Comparison of ENCODE assay signal across 20 mouse cellular contexts in genomic region chr7:80195576-80196263, GRCm38 (mm10). TPM values are rescaled to one million over a fixed set of nuclear protein-coding genes. Genes with fewer than 3 reads are reported as not detected.
DNase-seq lines count a peak whose midpoint lies in the region; ATAC-seq and TF ChIP-seq lines count a peak whose summit lies in the region.
"Had no signal": no experiment of that assay in that cellular context is flagged by ENCODE, and none has a peak within 500 bp of the region (broad histone marks: within the 10 kb centered on the region; RNA-seq: fewer than 3 reads in every experiment).

No protein-coding gene starts in this region.

- no peak overlapping the region for H3K4me3 ChIP-seq in midbrain, embryonic 11.5 days (ENCODE audit: low read depth, low read length)
- H3K4me3 ChIP-seq in midbrain, embryonic 14.5 days (replicated peaks; ENCODE audit: low read depth, low read length): no peak overlapping the region
- H3K4me3 ChIP-seq in liver, embryonic 11.5 days (ENCODE audit: low read depth, low read length): no peak overlapping the region
- no peak overlapping the region for H3K4me3 ChIP-seq in liver, postnatal 0 days (ENCODE audit: low read depth, low read length)
- H3K4me3 ChIP-seq in intestine, postnatal 0 days (ENCODE audit: low read depth, low read length): no peak overlapping the region
- H3K4me3 ChIP-seq: embryonic facial prominence, embryonic 12.5 days; forebrain, embryonic 12.5 days; limb, embryonic 13.5 days; lung, embryonic 15.5 days had no signal

- peak; percentile 64 for DNase-seq in adrenal gland, adult 2 months
- DNase-seq in adrenal gland, adult 8-10 months: no peak
- peak; percentile 60 for DNase-seq in midbrain, embryonic 11.5 days (ENCODE audit: low spot score, missing footprints)
- DNase-seq in midbrain, embryonic 14.5 days: no peak
- no peak for DNase-seq in liver, embryonic 11.5 days (ENCODE audit: low spot score)
- no peak for DNase-seq in liver, postnatal 0 days
- no peak for DNase-seq in left cerebral cortex, adult 11 months (ENCODE audit: low spot score)
- DNase-seq: cerebellum, adult 2 months; cerebellum, postnatal 25 days; kidney, adult 8-10 months; kidney, postnatal 10 days; lung, postnatal 36 days; thymus, postnatal 4 days had no signal

- H3K4me2 ChIP-seq in midbrain, embryonic 11.5 days: no peak overlapping the region
- no peak overlapping the region for H3K4me2 ChIP-seq in midbrain, embryonic 14.5 days (ENCODE audit: low read length)
- H3K4me2 ChIP-seq in liver, embryonic 11.5 days: no peak overlapping the region
- peak overlapping the region; percentile 51 for H3K4me2 ChIP-seq in liver, postnatal 0 days (ENCODE audit: low read depth, low read length)
- no peak overlapping the region for H3K4me2 ChIP-seq in intestine, postnatal 0 days (replicated peaks; ENCODE audit: low read depth)
- H3K4me2 ChIP-seq: embryonic facial prominence, embryonic 12.5 days; forebrain, embryonic 12.5 days; heart, embryonic 11.5 days; limb, embryonic 13.5 days; lung, embryonic 15.5 days had no signal

- no peaks in the 10 kb centered on the region for H3K36me3 ChIP-seq in midbrain, embryonic 11.5 days (ENCODE audit: control insufficient read depth, insufficient read depth, low read length)
- H3K36me3 ChIP-seq in midbrain, embryonic 14.5 days (ENCODE audit: control insufficient read depth, insufficient read depth, low read length): no peaks in the 10 kb centered on the region
- 0 out of 2 replicates have a peak, but pooled peaks cover 4% of the 10 kb centered on the region for H3K36me3 ChIP-seq in liver, embryonic 11.5 days (ENCODE audit: control insufficient read depth, insufficient read depth, low read length)
- H3K36me3 ChIP-seq in liver, postnatal 0 days (replicated peaks; ENCODE audit: insufficient read depth, low read length): no peaks in the 10 kb centered on the region
- no peaks in the 10 kb centered on the region for H3K36me3 ChIP-seq in intestine, postnatal 0 days (ENCODE audit: control insufficient read depth, insufficient read depth)
- H3K36me3 ChIP-seq: embryonic facial prominence, embryonic 12.5 days; forebrain, embryonic 12.5 days; limb, embryonic 13.5 days; lung, embryonic 15.5 days had no signal

- peaks cover 48% of the 10 kb centered on the region for H3K4me1 ChIP-seq in midbrain, embryonic 11.5 days (ENCODE audit: control insufficient read depth, insufficient read depth, low read length)
- peaks cover 49% of the 10 kb centered on the region for H3K4me1 ChIP-seq in midbrain, embryonic 14.5 days (ENCODE audit: control insufficient read depth, insufficient read depth, low read length)
- H3K4me1 ChIP-seq in liver, embryonic 11.5 days (replicated peaks; ENCODE audit: control insufficient read depth, insufficient read depth, low read length): peaks cover 65% of the 10 kb centered on the region
- H3K4me1 ChIP-seq in liver, postnatal 0 days (ENCODE audit: insufficient read depth): peaks cover 70% of the 10 kb centered on the region
- H3K4me1 ChIP-seq in intestine, postnatal 0 days (replicated peaks; ENCODE audit: control insufficient read depth, insufficient read depth, low read length): peaks cover 23% of the 10 kb centered on the region

- H3K27ac ChIP-seq in midbrain, embryonic 11.5 days (ENCODE audit: low read depth, low read length): no peak overlapping the region
- no peak overlapping the region for H3K27ac ChIP-seq in midbrain, embryonic 14.5 days (replicated peaks; ENCODE audit: low read depth, low read length)
- peak overlapping the region; percentile 16; the same call in 1 of the 2 replicates for H3K27ac ChIP-seq in liver, embryonic 11.5 days (ENCODE audit: low read depth, low read length)
- H3K27ac ChIP-seq in liver, postnatal 0 days (ENCODE audit: low read depth): peak overlapping the region; percentile 86; the same call in 1 of the 2 replicates
- no peak overlapping the region; the same call in 1 of the 2 replicates for H3K27ac ChIP-seq in intestine, postnatal 0 days (ENCODE audit: low read depth, low read length)
- H3K27ac ChIP-seq: embryonic facial prominence, embryonic 12.5 days; forebrain, embryonic 12.5 days; limb, embryonic 13.5 days; lung, embryonic 15.5 days had no signal

- ATAC-seq in midbrain, embryonic 11.5 days (ENCODE audit: low FRiP score): no peak
- no peak for ATAC-seq in midbrain, embryonic 14.5 days (ENCODE audit: low FRiP score, low TSS enrichment)
- no peak for ATAC-seq in liver, embryonic 11.5 days (replicated peaks; ENCODE audit: low FRiP score)
- ATAC-seq in liver, postnatal 0 days: no peak
- no peak for ATAC-seq in intestine, postnatal 0 days

- no peak overlapping the region for H3K9ac ChIP-seq in midbrain, embryonic 11.5 days (ENCODE audit: low read length)
- H3K9ac ChIP-seq in midbrain, embryonic 14.5 days (replicated peaks; ENCODE audit: low read length): no peak overlapping the region
- H3K9ac ChIP-seq in liver, embryonic 11.5 days (ENCODE audit: low read depth, low read length): no peak overlapping the region
- H3K9ac ChIP-seq in liver, postnatal 0 days (replicated peaks): no peak overlapping the region; the same call in 1 of the 2 replicates
- no peak overlapping the region for H3K9ac ChIP-seq in intestine, postnatal 0 days (ENCODE audit: low read depth, low read length)
- H3K9ac ChIP-seq: embryonic facial prominence, embryonic 12.5 days; forebrain, embryonic 12.5 days; limb, embryonic 13.5 days; lung, embryonic 15.5 days had no signal

- TF ChIP-seq CTCF in liver, postnatal 0 days (IDR thresholded peaks at IDR 0.05; ENCODE audit: low read depth): no peak
- TF ChIP-seq CTCF in intestine, postnatal 0 days (IDR thresholded peaks at IDR 0.05; ENCODE audit: low read depth): no peak

- H3K9me3 ChIP-seq in midbrain, embryonic 11.5 days (ENCODE audit: control insufficient read depth, low read length): no peaks in the 10 kb centered on the region
- H3K9me3 ChIP-seq in midbrain, embryonic 14.5 days (ENCODE audit: control insufficient read depth, low read length): no peaks in the 10 kb centered on the region
- H3K9me3 ChIP-seq in liver, embryonic 11.5 days (ENCODE audit: control insufficient read depth, low read length): no peaks in the 10 kb centered on the region
- no peaks in the 10 kb centered on the region for H3K9me3 ChIP-seq in liver, postnatal 0 days (ENCODE audit: low read length)
- H3K9me3 ChIP-seq in intestine, postnatal 0 days (ENCODE audit: control insufficient read depth): no peaks in the 10 kb centered on the region
- H3K9me3 ChIP-seq: embryonic facial prominence, embryonic 12.5 days; forebrain, embryonic 12.5 days; limb, embryonic 13.5 days; lung, embryonic 15.5 days had no signal

- 93% methylated on average over 10 of the region's 11 CpGs for WGBS in midbrain, embryonic 11.5 days
- 87% methylated on average over 10 of the region's 11 CpGs for WGBS in midbrain, embryonic 14.5 days
- 89% methylated on average over 10 of the region's 11 CpGs for WGBS in liver, embryonic 11.5 days
- WGBS in liver, postnatal 0 days (ENCODE audit: insufficient replicate concordance): 79% methylated on average over 10 of the region's 11 CpGs
- WGBS in intestine, postnatal 0 days: 79% methylated on average over 10 of the region's 11 CpGs

- TF ChIP-seq EP300 in liver, postnatal 0 days (IDR thresholded peaks at IDR 0.05; ENCODE audit: low read depth): no peak

- H3K27me3 ChIP-seq in midbrain, embryonic 11.5 days (ENCODE audit: control insufficient read depth, insufficient read depth, low read length): no peaks in the 10 kb centered on the region
- H3K27me3 ChIP-seq in midbrain, embryonic 14.5 days (ENCODE audit: control insufficient read depth, insufficient read depth, low read length): no peaks in the 10 kb centered on the region
- H3K27me3 ChIP-seq in liver, embryonic 11.5 days (replicated peaks; ENCODE audit: control insufficient read depth, insufficient read depth, low read length): no peaks in the 10 kb centered on the region
- H3K27me3 ChIP-seq in liver, postnatal 0 days (ENCODE audit: insufficient read depth, low read length): no peaks in the 10 kb centered on the region
- no peaks in the 10 kb centered on the region for H3K27me3 ChIP-seq in intestine, postnatal 0 days (replicated peaks; ENCODE audit: control insufficient read depth, insufficient read depth, low read length)
- H3K27me3 ChIP-seq: embryonic facial prominence, embryonic 12.5 days; forebrain, embryonic 12.5 days; limb, embryonic 13.5 days; lung, embryonic 15.5 days had no signal

RNA-seq across cellular contexts. Expression of gene Sema4b, which starts 9.1 kb away (rescaled TPM):
- 10 to 100 TPM; 57.7 to 66.4 TPM for total RNA-seq in adrenal gland, adult 2 months (2021)
- 55.1 and 65.8 TPM in 2 replicates for polyA plus RNA-seq in adrenal gland, adult 2 months (2012; rRNA removed)
- total RNA-seq in adrenal gland, adult 8-10 months (2022): 10 to 100 TPM; 58.6 to 86.9 (median 67.8) TPM
- 9.6 and 10.5 TPM in 2 replicates for polyA plus RNA-seq in midbrain, embryonic 11.5 days (2014; fragmentation: Nextera tagmentation; extraction: Ambion mirVana)
- 19.8 and 21.9 TPM in 2 replicates for polyA plus RNA-seq in midbrain, embryonic 14.5 days (2014; fragmentation: Nextera tagmentation; extraction: Ambion mirVana)
- polyA plus RNA-seq in liver, embryonic 11.5 days (2014; fragmentation: Nextera tagmentation; extraction: Ambion mirVana): 11.7 and 12.9 TPM in 2 replicates
- 11.7 and 13.5 TPM in 2 replicates for polyA plus RNA-seq in liver, postnatal 0 days (2015; fragmentation: Nextera tagmentation; extraction: Ambion mirVana)
- 23.1 and 25.1 TPM in 2 replicates for polyA plus RNA-seq in intestine, postnatal 0 days (2015; fragmentation: Nextera tagmentation; extraction: Ambion mirVana)

RNA-seq across cellular contexts. Expression of gene Cib1, which starts 36.9 kb away (rescaled TPM):
- 10 to 100 TPM; 66.7 to 75.3 TPM for total RNA-seq in adrenal gland, adult 2 months (2021)
- polyA plus RNA-seq in adrenal gland, adult 2 months (2012; rRNA removed): 110 and 126 TPM in 2 replicates
- total RNA-seq in adrenal gland, adult 8-10 months (2022): 100 to 1,000 TPM in 1 of 4 experiments, 10 to 100 TPM in 3; 64.7 to 105 (median 85.9) TPM
- 49.8 and 55.0 TPM in 2 replicates for polyA plus RNA-seq in midbrain, embryonic 11.5 days (2014; fragmentation: Nextera tagmentation; extraction: Ambion mirVana)
- 24.2 and 26.7 TPM in 2 replicates for polyA plus RNA-seq in midbrain, embryonic 14.5 days (2014; fragmentation: Nextera tagmentation; extraction: Ambion mirVana)
- polyA plus RNA-seq in liver, embryonic 11.5 days (2014; fragmentation: Nextera tagmentation; extraction: Ambion mirVana): 113 and 114 TPM in 2 replicates
- polyA plus RNA-seq in liver, postnatal 0 days (2015; fragmentation: Nextera tagmentation; extraction: Ambion mirVana): 79.4 and 89.2 TPM in 2 replicates
- polyA plus RNA-seq in intestine, postnatal 0 days (2015; fragmentation: Nextera tagmentation; extraction: Ambion mirVana): 526 and 531 TPM in 2 replicates

RNA-seq across cellular contexts. Expression of gene Gdpgp1, which starts 36.9 kb away (rescaled TPM):
- total RNA-seq in adrenal gland, adult 2 months (2021): 1 to 10 TPM; 3.6 to 4.6 TPM
- polyA plus RNA-seq in adrenal gland, adult 2 months (2012; rRNA removed): 2.6 and 2.9 TPM in 2 replicates
- total RNA-seq in adrenal gland, adult 8-10 months (2022): 1 to 10 TPM; 4.2 to 6.1 (median 5.3) TPM
- polyA plus RNA-seq in midbrain, embryonic 11.5 days (2014; fragmentation: Nextera tagmentation; extraction: Ambion mirVana): 3.8 and 4.5 TPM in 2 replicates
- polyA plus RNA-seq in midbrain, embryonic 14.5 days (2014; fragmentation: Nextera tagmentation; extraction: Ambion mirVana): 4.0 TPM in 2 replicates
- 6.5 and 7.4 TPM in 2 replicates for polyA plus RNA-seq in liver, embryonic 11.5 days (2014; fragmentation: Nextera tagmentation; extraction: Ambion mirVana)
- 1.5 and 1.6 TPM in 2 replicates for polyA plus RNA-seq in liver, postnatal 0 days (2015; fragmentation: Nextera tagmentation; extraction: Ambion mirVana)
- 6.5 and 7.4 TPM in 2 replicates for polyA plus RNA-seq in intestine, postnatal 0 days (2015; fragmentation: Nextera tagmentation; extraction: Ambion mirVana)

RNA-seq across cellular contexts. Expression of gene Ttll13, which starts 50.5 kb away (rescaled TPM):
- total RNA-seq in adrenal gland, adult 2 months (2021): 1 to 10 TPM in 1 of 2 experiments, under 1 TPM in 1; 0.89 to 1.2 TPM
- polyA plus RNA-seq in adrenal gland, adult 2 months (2012; rRNA removed): 0.66 TPM in 2 replicates
- 1 to 10 TPM; 1.7 to 2.2 (median 1.9) TPM for total RNA-seq in adrenal gland, adult 8-10 months (2022)
- 0.53 and 0.91 TPM in 2 replicates for polyA plus RNA-seq in midbrain, embryonic 11.5 days (2014; fragmentation: Nextera tagmentation; extraction: Ambion mirVana)
- 1.2 and 2.2 TPM in 2 replicates for polyA plus RNA-seq in midbrain, embryonic 14.5 days (2014; fragmentation: Nextera tagmentation; extraction: Ambion mirVana)
- polyA plus RNA-seq in liver, embryonic 11.5 days (2014; fragmentation: Nextera tagmentation; extraction: Ambion mirVana): 0.52 and 1.6 TPM in 2 replicates
- polyA plus RNA-seq in liver, postnatal 0 days (2015; fragmentation: Nextera tagmentation; extraction: Ambion mirVana): 0.43 TPM in 2 replicates
- 0.77 and 1.3 TPM in 2 replicates for polyA plus RNA-seq in intestine, postnatal 0 days (2015; fragmentation: Nextera tagmentation; extraction: Ambion mirVana)
- total RNA-seq: granulocyte monocyte progenitor cell, adult 5-6 weeks had no signal

Comparison
In these comparisons a context has a peak if more than half of its experiments do, and no peak if none do; other contexts are left out.
1. DNase-seq: peak in adrenal gland, adult 2 months (single experiment) and midbrain, embryonic 11.5 days (single experiment); none in adrenal gland, adult 8-10 months (single experiment), midbrain, embryonic 14.5 days (single experiment), liver, embryonic 11.5 days (single experiment), liver, postnatal 0 days (single experiment) and left cerebral cortex, adult 11 months (single experiment).
2. H3K27ac ChIP-seq: peak in liver, embryonic 11.5 days (single experiment) and liver, postnatal 0 days (single experiment); none in midbrain, embryonic 11.5 days (single experiment), midbrain, embryonic 14.5 days (single experiment) and intestine, postnatal 0 days (single experiment).